Mouse (Mus musculus) bone marrow macrophage, adult 2 months (primary cell): ENCODE results near the gene Serpinb1c.
"Not testable (repeated sequence)": the region's sequence is repeated elsewhere in the genome, so short reads cannot be mapped to it uniquely, and the experiment has no call there.

Experiments used
- CTCF ChIP-seq: IDR thresholded peaks from 2 replicates; pipeline ENCODE4 v1.5.1; 2012; ENCODE audit warnings: low read depth, mild to moderate bottlenecking, low read length, moderate library complexity
- POLR2A ChIP-seq: IDR thresholded peaks from 2 replicates; pipeline ENCODE4 v1.6.1; 2012; ENCODE audit warnings: mild to moderate bottlenecking, low read depth, low read length, borderline replicate concordance

DNA sequence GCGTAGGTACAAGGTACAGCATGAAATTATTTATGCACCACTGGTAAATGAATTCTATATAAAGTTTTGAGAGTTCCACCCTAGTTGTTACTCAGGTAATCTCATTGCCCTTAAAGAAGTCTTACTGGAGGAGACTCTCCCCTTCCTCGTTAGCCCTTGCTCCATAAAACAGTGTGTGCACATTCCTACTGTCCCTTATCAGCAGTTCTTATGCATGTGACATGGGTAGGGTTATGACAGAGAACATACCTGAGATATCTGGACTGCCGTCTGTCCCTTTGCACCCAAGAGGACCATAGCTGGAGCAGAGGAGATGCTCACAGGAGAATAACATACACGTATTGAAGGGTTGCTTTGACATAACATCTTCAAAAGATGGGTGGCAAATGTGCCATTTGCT lies 40.3 kb upstream of the Serpinb1c start:
- not testable (repeated sequence) for TF ChIP-seq CTCF, POLR2A
